Mouse (Mus musculus) urinary bladder, postnatal 25 days (tissue): ENCODE data around the gene Wwtr1.

ENCODE experiments used
- DNase-seq: peaks from one replicate; pipeline ENCODE4 v3.0.0; 2022; ENCODE audit warnings: low spot score

Wwtr1 gene

GRCm38 (mm10) chr3:57558761-57559160, 16.9 kb downstream of the Wwtr1 start:
- DNase-seq: no peak

- DNase-seq: no peak
Observed at GRCm38 (mm10) chr3:57557408-57557807, 18.3 kb downstream of the Wwtr1 start.

GRCm38 (mm10) chr3:57555560-57555959, 20.1 kb downstream of the Wwtr1 start:
- DNase-seq: no peak

- DNase-seq: no peak
Observed at GRCm38 (mm10) chr3:57554890-57555239, 20.8 kb downstream of the Wwtr1 start.

GRCm38 (mm10) chr3:57554124-57554889, 21.4 kb downstream of the Wwtr1 start:
- DNase-seq: no peak

GRCm38 (mm10) chr3:57553108-57553507, 22.6 kb downstream of the Wwtr1 start:
- DNase-seq: no peak

GRCm38 (mm10) chr3:57551210-57551609, 24.5 kb downstream of the Wwtr1 start:
- no peak for DNase-seq

- no peak for DNase-seq
Observed at GRCm38 (mm10) chr3:57550468-57551185, 25.1 kb downstream of the Wwtr1 start.

GRCm38 (mm10) chr3:57544154-57544553, 31.6 kb downstream of the Wwtr1 start:
- DNase-seq: no peak

GRCm38 (mm10) chr3:57542848-57543380, 32.8 kb downstream of the Wwtr1 start:
- no peak for DNase-seq

GRCm38 (mm10) chr3:57541205-57541604, 34.5 kb downstream of the Wwtr1 start:
- no peak for DNase-seq

- DNase-seq: no peak
Observed at GRCm38 (mm10) chr3:57540474-57540873, 35.2 kb downstream of the Wwtr1 start.

- no peak for DNase-seq
Observed at GRCm38 (mm10) chr3:57535483-57536185, 40.1 kb downstream of the Wwtr1 start.

- no peak for DNase-seq
Observed at GRCm38 (mm10) chr3:57534450-57534849, 41.3 kb downstream of the Wwtr1 start.

- no peak for DNase-seq
Observed at GRCm38 (mm10) chr3:57533876-57534275, 41.8 kb downstream of the Wwtr1 start.

GRCm38 (mm10) chr3:57532991-57533725, 42.6 kb downstream of the Wwtr1 start:
- DNase-seq: no peak

- DNase-seq: no peak
Observed at GRCm38 (mm10) chr3:57530836-57531235, 44.9 kb downstream of the Wwtr1 start.

- no peak for DNase-seq
Observed at GRCm38 (mm10) chr3:57530221-57530620, 45.5 kb downstream of the Wwtr1 start.

- no peak for DNase-seq
Observed at GRCm38 (mm10) chr3:57527154-57527553, 48.6 kb downstream of the Wwtr1 start.

GRCm38 (mm10) chr3:57523093-57523492, 52.6 kb downstream of the Wwtr1 start:
- DNase-seq: no peak

GRCm38 (mm10) chr3:57521876-57522275, 53.8 kb downstream of the Wwtr1 start:
- no peak for DNase-seq

- no peak for DNase-seq
Observed at GRCm38 (mm10) chr3:57519995-57520394, 55.7 kb downstream of the Wwtr1 start.
